Mouse (Mus musculus): ENCODE data around the gene Spata16. TPM values are rescaled to one million over a fixed set of nuclear protein-coding genes. Genes with fewer than 3 reads are reported as not detected.

The Spata16 gene
- total RNA-seq, 4 experiments from 2014 or later, result not detected

GRCm38 (mm10) chr3:26968852-26969513 lies 331.6 kb downstream of the Spata16 start:
- DNase-seq (ENCODE audit: low spot score in 2 of 2), result no peak

DNA sequence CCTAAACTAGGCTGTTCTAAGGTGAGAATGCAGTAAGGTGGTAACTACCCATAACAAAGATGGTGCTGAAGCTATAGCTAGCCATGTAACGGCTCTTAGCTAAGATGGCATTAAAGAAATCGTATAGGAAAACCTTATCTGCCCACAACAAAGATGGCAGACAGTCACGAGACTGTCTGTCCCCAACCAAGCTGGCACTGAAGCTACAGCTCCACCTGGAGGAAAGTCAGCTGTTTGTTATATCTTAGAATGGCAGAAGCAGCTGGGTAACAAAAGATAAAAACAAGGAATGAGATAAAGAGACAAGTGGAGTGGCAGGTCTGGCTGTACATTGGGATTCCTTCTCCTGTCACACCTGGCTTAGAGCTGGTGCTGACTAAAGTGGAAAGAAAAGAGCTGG lies 333.1 kb downstream of the Spata16 start:
- DNase-seq (ENCODE audit: low spot score in 2 of 2), result no peak

DNA sequence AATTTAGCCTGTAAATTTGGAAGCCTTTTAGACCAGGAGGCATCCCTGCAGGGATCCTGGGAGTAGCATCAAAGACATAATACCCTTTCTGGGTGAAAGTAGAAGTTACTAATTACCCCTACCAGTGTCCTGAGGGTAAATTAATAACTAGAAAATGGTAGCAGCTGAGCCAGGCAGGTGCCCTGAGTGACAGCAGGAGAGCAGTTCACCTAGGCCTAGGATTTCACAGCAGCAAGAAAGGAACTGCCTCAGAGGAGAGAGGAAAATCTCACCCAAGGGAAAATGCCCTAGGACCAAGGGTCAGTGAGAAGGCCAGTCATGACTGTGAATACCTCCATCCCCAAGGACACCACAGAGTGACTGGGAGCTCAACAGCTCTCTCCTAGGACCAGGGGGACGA lies 333.9 kb downstream of the Spata16 start:
- no peak for DNase-seq (ENCODE audit: low spot score in 2 of 2)

DNA sequence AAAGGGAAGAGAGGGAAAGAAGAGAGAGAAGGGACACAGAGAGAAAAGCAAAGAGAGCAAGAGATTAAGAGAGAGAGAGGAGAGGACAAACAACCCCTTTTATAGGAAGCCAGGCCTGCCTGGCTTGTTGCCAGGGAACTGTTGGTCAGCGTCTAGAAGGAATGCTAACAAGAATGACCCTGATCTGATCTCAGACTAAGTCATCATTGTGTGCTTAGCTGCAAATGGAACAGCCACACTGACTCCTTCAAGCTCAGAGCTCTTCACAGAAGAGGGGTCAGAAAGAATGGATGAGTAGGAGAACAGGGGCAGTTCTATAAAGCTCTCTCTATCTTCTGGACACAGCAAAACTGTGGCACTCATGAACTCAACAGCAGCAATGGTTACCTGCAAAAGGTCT lies 334.7 kb downstream of the Spata16 start:
- no peak for DNase-seq (ENCODE audit: low spot score in 2 of 2)

- DNase-seq (ENCODE audit: low spot score in 2 of 2), result peak; percentile 26 to 43
Measured at GRCm38 (mm10) chr3:26979603-26980002, 342.2 kb downstream of the Spata16 start.

DNA sequence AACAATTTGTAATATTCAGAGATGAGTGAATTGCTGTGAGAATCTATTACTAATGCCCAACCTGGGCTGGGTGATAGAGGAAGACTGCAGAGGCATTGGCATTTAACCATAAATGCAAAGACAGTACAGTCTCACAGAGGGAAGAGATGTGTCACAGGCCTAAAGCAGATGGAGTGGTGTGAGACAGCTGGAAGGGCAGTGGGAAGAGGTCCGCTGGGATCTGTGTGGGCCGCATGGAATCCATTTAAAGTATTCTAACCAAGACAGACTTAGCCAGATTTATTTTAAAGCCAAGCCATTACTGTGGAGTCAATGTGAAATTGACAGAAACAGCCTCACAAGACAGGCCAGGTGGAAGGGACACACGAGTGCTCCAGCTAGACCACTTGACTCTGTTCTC lies 343.0 kb downstream of the Spata16 start:
- no peak for DNase-seq (ENCODE audit: low spot score in 2 of 2)

DNA sequence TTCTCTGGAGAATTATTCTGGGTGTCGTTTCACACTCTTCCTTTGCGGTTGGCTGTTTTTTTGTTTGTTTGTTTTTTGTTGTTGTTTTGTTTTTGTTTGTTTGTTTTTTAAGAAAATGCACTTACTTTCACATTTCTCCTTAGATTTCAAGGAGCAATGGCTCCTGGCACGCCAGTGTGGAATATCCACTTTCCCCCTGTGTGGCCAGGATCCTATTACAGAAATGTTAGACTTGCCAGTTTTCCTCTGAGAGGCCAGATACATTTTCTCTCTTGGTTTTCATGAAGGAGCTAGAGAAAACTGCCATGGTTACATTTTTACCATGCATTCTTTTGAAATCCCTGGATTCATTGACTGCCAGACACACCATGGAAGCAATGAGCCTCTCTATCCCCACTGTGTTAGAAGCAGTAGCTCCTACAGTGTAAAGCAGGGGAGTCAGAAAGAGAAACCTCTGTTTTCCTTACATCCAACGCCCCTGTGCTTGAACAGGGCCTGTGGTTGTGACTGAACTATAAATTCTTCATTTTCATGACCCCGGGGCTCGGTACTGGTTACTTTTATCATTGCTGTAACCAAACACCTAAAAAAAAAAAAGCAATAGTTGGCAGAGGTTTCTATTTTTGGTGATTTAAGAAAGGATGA lies 344.7 kb downstream of the Spata16 start:
- no peak for DNase-seq (ENCODE audit: low spot score in 2 of 2)

DNA sequence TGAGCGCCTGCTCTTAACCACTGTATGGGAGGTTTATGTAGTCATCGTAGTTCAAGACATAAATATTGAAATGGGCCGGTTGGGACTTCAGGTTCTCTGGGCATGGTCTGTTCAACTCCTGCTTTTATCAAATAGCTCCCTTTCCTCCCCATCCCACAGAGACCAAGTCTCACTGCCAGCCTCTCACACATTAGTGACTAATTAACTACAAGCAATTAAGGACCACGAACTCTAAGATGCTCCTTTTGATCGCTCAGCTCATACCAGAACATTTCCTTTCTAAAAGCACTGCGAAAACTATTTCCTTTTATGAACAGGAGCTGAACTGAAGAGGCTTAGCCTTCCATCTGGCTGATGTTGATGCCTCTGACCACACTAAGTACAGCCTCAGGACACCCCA lies 346.3 kb downstream of the Spata16 start:
- DNase-seq (ENCODE audit: low spot score in 2 of 2), result no peak

DNA sequence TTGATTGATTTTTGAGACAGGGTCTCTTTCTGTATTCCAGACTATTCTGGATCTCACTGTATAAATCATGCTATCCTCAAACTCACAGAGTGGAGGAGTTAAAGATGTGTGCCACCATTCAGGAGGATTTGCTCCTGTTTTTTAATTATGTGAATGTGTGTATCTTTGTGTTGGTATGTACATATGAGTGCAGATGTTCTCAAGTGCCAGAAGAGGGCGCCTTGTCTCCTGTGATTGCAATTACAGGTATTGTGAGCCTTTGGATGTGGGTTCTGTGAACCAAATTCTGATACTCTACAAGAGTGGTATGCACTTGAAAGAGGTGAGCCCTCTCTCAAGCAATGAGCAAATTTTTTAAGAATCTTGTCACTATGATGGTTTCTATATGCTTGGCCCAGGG lies 369.4 kb downstream of the Spata16 start:
- no peak for DNase-seq (ENCODE audit: low spot score in 2 of 2)

GRCm38 (mm10) chr3:27027957-27028356 lies 390.5 kb downstream of the Spata16 start:
- DNase-seq (ENCODE audit: low spot score in 2 of 2), result no peak

- DNase-seq (ENCODE audit: low spot score in 2 of 2), result no peak
Measured at GRCm38 (mm10) chr3:27028526-27028925, 391.1 kb downstream of the Spata16 start.

- DNase-seq (ENCODE audit: low spot score in 2 of 2), result no peak
Measured at GRCm38 (mm10) chr3:27030067-27030857, 392.8 kb downstream of the Spata16 start.

Small RNA genes lying within 50 kb of the gene (microRNA-seq; reads per million reads assigned to microRNA genes)
- not detected for gene Gm25773
- gene Gm44464, result not detected

Data from gastrocnemius, adult 8-10 months (tissue).